Mouse (Mus musculus) induced T-regulatory cell, adult 2 months (primary cell): ENCODE measurements around the gene Irgq.
"Not testable (repeated sequence)": the region's sequence is repeated elsewhere in the genome, so short reads cannot be mapped to it uniquely, and the experiment has no call there.

Experiments
- DNase-seq: peaks from one replicate; pipeline ENCODE4 v3.0.0-alpha.2; 2012; ENCODE audit warnings: low read depth

Irgq gene

GRCm38 (mm10) chr7:24516319-24516718 is 14.2 kb upstream of the Irgq start:
- peak; percentile 33 for DNase-seq

- DNase-seq: peak; percentile 24
Measured at GRCm38 (mm10) chr7:24517077-24517476, 13.4 kb upstream of the Irgq start.

GRCm38 (mm10) chr7:24517654-24518053 is 12.8 kb upstream of the Irgq start:
- no peak for DNase-seq

GRCm38 (mm10) chr7:24519130-24519529 is 11.4 kb upstream of the Irgq start:
- no peak for DNase-seq

- not testable (repeated sequence) for DNase-seq
Measured at GRCm38 (mm10) chr7:24520054-24520453, 10.4 kb upstream of the Irgq start.

- DNase-seq: no peak
Measured at GRCm38 (mm10) chr7:24522805-24523204, 7.7 kb upstream of the Irgq start.

- DNase-seq: no peak
Measured at GRCm38 (mm10) chr7:24523723-24524122, 6.8 kb upstream of the Irgq start.

- no peak for DNase-seq
Measured at GRCm38 (mm10) chr7:24524978-24525377, 5.5 kb upstream of the Irgq start.

GRCm38 (mm10) chr7:24525686-24526420 is 4.6 kb upstream of the Irgq start:
- DNase-seq: no peak

GRCm38 (mm10) chr7:24528861-24529260 is 1.6 kb upstream of the Irgq start:
- no peak for DNase-seq

GRCm38 (mm10) chr7:24529580-24529979 is 909 bp upstream of the Irgq start:
- no peak for DNase-seq

GRCm38 (mm10) chr7:24531211-24531971 is 902 bp downstream of the Irgq start:
- DNase-seq: peak; percentile 72

GRCm38 (mm10) chr7:24533031-24533571 is 2.6 kb downstream of the Irgq start:
- DNase-seq: no peak

GRCm38 (mm10) chr7:24533806-24534205 is 3.3 kb downstream of the Irgq start:
- DNase-seq: no peak

- DNase-seq: no peak
Measured at GRCm38 (mm10) chr7:24534301-24534700, 3.8 kb downstream of the Irgq start.

- no peak for DNase-seq
Measured at GRCm38 (mm10) chr7:24537081-24537480, 6.6 kb downstream of the Irgq start.

- DNase-seq: no peak
Measured at GRCm38 (mm10) chr7:24537591-24537990, 7.1 kb downstream of the Irgq start.

GRCm38 (mm10) chr7:24538154-24538553 is 7.7 kb downstream of the Irgq start:
- no peak for DNase-seq

GRCm38 (mm10) chr7:24538701-24539100 is 8.2 kb downstream of the Irgq start:
- no peak for DNase-seq

- DNase-seq: no peak
Measured at GRCm38 (mm10) chr7:24539686-24540085, 9.2 kb downstream of the Irgq start.

GRCm38 (mm10) chr7:24544506-24544905 is 14.0 kb downstream of the Irgq start:
- DNase-seq: peak; percentile 67

- DNase-seq: no peak
Measured at GRCm38 (mm10) chr7:24546068-24546614, 15.7 kb downstream of the Irgq start, which contains the start of the genes Pinlyp and Xrcc1. Pinlyp (minus strand) TSS chr7:24546118. Xrcc1 (plus strand) TSS chr7:24546289.
